Mouse (Mus musculus) heart, adult 2 months (tissue): ENCODE measurements around the gene Sun1.

Source experiments
- CTCF ChIP-seq: fragments of 200-600 bp; IDR thresholded peaks from 2 replicates; pipeline ENCODE4 v1.8.1; 2022; ENCODE audit warnings: antibody characterized with exemption, mild to moderate bottlenecking, moderate library complexity
- POLR2A ChIP-seq: fragments of 200-500 bp; IDR thresholded peaks from 2 replicates; pipeline ENCODE4 v1.6.1; 2011; ENCODE audit warnings: mild to moderate bottlenecking, low read depth, low read length, control low read depth; ENCODE audit not compliant: insufficient read depth

DNA sequence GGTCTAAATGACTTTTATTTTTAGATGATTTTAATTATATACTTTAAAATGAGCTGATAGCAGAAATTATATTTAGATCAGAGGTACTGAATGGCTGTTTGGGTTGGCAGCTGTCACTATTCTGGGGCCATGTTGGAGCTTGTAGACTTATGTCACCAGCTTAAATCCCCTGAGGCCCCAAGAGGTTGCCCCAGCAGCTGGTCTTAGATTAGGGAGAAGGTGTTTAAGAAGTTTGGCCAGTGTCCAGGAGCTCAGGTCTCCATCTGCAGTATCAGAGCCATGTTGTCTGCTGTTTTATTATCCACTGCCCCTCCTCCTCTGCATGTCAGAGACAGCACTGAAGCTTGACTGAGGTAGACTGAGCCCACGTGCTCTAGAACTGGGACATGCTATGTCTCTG, 42.9 kb downstream of the Sun1 start:
- TF ChIP-seq POLR2A, result no peak
- no peak for TF ChIP-seq CTCF
